Mouse (Mus musculus): ENCODE measurements around the gene Midn.

Midn gene

DNA sequence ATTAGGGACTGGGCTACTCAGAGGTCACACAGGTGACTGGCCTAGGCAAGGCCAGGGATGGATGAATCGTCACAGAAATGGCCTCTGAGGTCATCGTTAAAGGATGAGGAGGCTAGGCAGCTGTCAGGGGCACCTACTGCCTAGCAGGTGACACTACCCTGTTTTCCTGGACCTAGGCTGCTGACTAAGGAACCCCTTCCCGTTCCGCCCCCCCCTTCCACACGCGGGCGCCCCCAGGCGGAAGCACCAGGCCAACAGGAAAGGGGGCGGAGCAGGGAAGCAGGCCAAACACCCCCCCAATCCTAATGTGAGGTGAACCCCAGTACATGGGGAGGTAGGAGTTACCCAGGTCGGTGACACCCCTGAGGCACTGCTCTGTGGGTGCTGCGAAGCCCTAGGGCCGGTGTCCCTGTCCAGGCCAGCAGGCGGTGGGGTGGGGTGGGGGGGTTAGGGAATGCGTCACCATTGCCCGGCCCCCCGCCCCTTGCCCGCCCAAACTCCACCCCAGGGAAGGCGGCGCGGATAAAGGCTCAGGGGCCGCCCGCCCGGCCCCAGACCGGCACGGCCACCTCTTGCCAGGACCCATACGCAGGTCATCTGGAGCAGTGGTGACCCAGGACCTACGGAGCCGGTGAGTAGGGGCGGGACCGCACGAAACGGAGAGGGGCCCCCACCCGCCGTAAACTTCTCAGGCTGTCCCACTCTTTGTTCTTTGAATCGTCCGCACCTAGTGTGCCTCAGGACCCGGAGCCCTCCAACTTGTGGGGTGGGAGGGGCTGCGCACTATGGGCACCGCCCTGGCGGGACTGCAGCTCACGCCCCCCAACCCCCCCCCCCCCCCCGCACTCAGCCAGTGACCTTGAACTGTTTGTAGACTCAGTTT is at the start of gene Midn:
Gene Midn (plus strand): TSS at position 554 of the 883 bp plus-strand sequence.
- peak; percentile 46 to 51 for DNase-seq

DNA sequence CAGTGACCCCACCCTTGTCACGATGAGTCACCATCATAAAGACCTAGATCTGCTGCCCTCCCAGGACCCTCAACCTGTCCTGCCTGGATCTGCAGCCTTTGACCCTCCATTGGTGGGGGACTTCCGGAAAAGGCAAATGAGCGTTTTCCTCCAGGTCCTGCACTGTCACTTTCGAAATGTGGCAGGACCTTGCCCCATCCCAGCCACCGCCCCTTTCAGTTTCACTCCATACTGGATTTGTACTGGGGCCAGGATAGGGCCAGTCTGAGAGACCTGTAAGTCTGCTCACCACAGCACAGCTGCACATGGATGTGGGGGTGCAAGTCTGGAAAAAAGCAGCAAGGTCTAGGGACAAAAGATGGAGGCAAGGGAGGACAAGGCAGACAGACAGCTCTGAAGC is 49.4 kb upstream of the Midn start:
- no peak for DNase-seq

DNA sequence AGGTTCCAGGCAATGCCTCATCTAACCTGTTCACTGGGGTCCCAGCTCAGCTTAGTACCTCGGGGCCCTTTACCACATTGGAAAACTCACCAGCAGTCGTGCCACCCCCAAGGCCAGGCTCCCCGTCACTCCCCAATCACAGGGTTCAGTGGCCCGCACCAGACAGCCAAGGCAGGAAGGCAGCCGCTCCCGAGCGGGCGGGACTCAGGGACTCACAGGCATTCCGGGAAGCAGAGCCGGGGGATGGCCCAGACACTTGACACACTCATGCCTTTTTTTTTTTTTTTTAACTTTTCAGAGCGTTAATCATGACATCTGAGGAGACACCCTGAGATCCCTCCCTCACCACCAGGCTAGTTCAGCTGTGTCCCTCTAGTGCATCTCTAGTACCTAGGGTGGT is 47.1 kb upstream of the Midn start:
- no peak for DNase-seq

DNA sequence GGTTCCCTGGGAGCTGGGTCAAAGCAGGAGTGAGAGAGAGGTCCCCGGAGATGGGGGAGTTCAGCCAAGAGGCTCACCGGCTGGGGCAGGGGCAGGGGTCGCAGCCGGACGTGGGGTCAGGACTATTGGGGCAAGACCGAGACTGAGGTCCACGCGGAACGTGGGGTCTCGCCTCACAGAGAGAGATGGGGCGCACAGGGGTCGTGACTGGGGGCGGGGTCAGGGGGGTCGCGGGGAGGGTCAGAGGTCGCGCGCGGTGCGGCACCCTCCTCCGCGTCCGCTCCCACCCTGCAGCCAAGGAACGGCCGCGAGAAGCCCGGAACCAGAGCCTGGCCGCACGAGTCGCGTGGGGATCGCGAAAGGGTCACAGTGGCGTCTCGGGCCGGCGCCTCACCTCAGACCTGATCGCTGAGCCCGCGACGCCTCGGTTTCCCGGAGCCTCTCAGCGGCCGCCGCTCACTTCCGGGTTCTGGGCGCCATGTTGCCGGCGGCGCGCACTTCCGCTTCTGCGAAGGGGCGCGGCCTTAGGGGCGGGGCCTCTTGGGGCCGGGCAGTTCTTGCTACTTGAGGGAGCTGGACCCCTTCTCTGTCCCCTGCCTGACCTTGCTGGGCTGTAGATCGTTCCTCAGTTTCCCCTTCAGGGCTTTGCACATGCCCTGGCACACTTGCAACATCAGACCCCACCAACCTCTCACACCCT is 45.7 kb upstream of the Midn start:
- DNase-seq = peak; percentile 95 to 96

DNA sequence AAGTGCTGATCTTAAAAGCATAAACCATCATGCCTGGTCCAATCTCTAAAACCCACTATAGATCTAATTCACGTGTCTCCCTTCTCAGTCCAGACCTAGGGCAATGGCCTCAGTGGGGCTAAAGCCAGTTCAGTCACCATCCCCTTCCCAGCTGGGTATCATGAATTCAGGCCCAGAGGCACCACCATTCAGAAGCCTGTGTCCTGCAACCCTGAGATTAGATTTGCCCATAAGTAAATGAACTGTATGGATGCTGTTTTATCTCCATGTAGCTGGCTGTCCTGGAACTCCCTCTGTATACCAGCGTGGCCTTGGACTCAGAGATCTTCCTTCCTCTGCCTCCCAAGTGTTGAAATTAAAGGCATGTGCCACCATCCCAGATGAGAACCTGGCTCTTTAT is 45.0 kb upstream of the Midn start:
- DNase-seq = no peak

DNA sequence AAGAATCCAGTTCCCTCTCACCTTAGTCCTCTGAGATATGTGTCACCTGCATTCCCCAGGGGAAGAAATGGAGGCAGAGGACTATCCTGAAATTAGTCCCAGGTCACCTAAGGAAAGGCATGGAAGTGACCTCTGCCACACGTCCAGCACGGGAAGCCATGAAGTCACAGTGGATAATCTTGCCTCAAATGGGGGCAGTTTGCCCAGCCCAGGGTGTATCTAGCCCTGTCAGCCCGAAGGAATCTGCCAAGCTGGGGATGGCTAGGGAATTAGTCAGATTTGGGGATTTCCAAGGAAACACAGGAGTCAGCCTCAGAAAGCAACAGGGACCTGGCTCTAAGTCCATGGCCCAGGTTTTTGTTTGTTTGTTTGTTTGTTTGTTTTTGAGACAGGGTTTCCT is 43.9 kb upstream of the Midn start:
- DNase-seq = no peak

DNA sequence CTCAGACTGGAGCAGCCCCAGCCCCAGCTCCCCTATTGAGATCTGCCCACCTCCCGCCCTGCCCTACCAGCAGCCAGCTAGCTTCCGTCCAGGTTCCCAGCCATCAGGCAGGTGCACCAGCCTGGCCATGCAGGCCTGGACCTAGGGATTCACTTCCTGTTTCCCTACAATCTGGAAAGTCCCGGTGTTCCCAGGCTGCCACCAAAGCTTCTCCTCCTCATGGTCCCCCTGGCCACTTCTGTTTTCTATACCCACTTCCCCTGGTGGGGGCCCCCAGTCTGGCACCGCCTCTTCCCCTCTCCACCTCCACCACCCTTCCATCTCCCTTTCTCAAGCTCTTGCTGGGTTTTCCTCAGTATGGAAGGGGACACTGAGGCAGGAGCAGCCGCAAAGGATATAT is 42.6 kb upstream of the Midn start, which contains the start of gene Sbno2:
Gene Sbno2 (minus strand): TSS at position 112 of the 400 bp plus-strand sequence.
- DNase-seq = peak; percentile 46 to 57

DNA sequence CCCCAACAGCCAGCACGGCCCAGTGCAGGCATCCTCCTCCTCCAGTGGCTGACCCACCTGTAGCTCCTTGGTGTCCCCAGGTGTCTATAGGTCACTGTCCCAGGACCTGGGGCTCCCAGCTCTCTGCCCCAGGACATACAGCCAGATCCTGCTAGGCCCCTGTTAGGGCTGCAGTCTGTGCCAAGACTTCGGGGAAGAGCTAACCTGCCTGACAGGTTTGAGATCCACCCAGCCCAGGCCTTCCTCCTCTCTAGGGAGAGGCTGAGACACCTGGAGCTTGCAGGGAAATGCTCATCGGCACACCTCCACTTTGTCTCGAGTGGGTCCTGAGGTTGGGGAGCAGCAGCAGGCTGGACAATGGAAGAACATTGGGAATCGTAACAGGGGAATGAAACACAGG is 42.1 kb upstream of the Midn start:
- no peak for DNase-seq

DNA sequence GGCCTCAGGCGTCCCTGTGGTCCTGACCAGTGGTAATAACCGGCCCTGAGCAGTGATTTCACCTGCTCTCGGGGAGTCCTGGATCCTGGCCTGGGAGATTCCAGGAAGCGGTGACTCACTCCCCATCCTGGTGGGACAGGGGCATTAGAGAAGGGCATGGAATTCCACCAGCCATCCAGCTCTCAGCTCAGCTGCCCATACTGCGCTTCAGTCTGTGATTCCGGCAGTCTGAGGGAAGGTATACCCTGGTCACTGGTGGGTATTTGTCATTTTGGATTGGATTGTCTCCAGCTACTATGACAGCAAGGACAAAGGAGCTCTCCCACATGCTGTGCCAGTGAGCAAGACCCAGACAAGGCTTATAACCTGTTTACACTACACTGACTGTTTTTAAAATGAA is 40.4 kb upstream of the Midn start:
- no peak for DNase-seq

DNA sequence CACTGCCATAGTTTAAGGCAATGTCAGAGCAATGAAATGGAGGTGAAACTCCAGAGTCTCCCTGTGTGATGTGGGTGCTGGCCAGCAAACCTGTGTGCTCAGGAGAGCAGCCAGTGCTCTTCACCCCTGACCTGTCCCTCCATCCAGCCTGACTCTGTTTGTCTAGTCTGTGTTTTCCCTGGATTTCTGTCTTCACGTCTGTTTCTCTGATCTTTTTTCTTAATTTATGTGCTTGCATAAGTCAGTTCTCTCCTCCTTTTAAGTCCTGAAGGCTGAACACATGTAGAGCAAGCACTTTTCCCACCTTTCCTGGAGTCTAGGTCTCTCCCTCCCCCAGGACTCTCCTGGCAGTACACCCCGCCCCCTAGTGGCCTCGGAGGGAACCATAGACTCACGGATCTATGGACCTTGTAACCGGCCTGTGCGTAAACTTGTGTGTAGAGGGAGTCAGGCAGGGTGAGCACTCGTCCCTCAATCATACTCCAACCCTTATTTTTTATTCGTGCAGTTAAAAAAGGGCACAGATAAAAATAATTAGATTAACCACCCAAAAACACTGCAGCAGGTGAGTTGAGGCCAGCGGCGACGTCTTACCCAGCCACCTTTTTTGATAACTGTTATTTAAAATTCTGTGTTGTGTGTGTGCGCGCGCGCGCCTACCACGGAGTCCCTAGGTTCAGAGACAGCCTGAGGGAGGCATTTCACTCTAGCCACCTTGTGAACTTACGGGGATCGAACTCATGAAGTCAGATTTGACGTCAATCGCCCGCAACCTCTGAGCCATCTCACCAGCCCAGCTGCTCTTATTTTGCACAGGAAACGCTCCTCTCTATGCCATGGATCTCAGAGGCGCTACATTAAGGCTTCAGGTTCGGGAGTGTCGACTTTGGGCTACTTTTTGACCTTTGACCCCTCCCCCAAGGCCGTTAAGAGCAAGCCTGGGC is 33.5 kb upstream of the Midn start:
- peak; percentile 92 to 93 for DNase-seq

DNA sequence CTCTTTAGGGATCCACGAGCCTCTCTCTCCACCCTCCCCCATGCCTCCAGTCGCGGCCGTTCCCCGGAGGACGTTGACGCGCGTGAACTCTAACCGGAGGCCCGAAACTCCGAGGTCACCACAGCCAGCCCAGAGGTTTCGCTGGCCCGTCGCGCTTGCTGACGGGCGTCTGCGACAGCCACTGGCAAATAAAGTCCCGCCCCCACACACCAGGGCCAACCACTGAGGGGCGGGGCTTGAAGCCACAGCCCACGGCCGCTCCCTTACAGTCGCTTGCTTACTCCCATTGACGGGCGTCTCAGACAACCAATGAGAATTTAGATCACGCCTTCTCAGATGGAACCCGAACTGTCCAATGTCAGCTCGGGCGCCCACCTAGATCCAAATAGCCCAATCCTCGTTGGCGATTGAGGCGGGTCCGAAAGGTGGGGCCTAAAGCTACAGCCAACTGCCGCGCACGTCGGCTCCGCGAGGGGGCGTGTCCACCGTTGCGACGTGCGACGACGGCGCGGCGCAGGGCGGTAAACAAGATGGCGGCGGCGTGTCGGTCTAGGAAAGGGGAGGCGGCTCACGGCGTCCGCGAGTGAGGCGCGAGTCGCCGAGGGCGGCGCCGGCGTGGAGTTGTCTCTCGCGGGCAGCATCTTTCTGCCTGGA is 32.7 kb upstream of the Midn start, which contains the start of gene Stk11:
Gene Stk11 (plus strand): TSS at position 514 of the 654 bp plus-strand sequence.
- DNase-seq = peak; percentile 96 to 97

DNA sequence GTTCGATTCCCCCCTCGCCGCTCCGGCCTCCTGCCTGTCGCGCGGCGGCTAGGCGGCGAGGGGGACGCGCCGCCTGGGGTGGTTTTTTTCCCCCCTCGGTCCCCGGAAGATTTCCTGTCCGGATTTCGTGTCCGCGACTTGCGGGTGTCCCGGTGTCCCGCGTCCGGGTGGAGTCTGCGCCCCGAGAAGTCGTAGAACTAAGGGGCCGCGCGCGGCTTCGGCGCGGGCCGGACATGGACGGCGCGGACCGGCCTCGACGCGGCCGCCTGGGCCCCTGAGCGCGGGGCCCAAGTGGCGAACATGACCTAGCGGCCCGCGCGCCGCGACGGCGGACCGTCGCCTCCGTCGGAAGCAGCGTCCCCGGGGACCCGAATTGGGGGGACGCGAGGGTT is 32.1 kb upstream of the Midn start:
- no peak for DNase-seq

DNA sequence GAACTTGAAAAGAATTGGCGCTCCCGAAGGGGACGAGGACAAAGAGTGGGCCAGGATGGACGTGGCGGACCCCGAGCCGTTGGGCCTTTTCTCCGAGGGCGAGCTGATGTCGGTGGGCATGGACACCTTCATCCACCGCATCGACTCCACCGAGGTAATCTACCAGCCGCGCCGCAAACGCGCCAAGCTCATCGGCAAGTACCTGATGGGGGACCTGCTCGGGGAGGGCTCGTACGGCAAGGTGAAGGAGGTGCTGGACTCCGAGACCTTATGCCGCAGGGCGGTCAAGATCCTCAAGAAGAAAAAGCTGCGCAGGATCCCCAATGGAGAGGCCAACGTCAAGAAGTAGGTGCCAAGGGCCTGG is 31.5 kb upstream of the Midn start:
- peak; percentile 28 to 45 for DNase-seq

DNA sequence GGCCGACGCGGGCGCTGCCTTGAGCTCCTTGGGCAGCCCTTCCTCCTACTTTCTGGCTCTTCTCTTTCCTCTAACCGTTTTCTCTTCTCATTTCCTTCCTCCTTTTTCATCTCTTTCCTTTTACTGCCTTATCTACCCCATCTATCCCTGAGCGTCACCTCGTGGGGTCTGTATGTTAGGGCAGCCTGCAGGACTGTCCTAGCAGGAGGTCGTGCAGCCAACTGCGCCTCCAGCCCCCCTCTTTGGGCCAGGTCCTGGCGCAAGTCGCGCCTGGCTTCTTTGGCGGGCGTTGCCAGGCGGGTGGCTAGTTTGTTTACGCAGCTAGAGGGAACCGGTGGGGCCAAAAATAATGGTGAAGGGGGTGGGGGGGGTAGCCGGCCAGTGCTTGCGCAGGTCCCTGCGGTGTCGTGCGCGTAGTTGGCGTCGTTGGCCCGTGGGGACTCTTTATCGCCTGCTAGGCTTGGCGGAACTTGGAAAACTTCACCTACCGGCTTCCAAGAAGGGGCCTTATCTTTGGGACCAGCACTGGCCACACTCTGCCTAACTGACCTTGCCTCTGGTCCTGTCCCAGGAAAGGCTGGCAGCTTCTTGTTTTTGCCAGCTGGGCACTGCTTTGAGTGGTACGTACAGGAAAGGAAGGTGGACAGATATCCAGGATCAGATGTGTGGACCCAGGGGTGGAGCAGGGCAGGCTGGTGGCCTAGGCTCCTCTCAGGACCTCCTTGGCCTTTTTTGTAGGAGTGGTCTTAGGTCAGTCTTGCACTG is 31.0 kb upstream of the Midn start:
- peak; percentile 45 to 47 for DNase-seq

DNA sequence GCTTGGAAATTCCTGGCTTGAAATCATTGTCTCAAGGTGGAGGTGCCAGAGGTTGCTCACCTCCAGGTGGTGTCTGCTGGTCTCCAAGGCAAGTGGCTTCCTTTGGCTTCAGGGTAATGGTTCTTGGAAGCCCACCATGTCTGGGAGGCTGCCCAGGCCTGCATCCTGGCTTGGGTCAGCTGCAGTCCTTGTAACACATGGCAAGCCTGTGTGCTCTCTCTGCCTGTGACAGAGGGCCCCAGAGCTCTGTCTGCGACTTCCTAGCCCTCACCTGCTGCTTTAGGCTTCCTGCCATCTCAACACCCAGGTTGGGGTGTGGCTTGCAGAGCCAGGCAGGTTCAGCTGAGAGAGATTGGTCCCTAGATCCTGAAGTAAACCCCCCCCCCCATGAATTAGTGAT is 30.3 kb upstream of the Midn start:
- DNase-seq = no peak

DNA sequence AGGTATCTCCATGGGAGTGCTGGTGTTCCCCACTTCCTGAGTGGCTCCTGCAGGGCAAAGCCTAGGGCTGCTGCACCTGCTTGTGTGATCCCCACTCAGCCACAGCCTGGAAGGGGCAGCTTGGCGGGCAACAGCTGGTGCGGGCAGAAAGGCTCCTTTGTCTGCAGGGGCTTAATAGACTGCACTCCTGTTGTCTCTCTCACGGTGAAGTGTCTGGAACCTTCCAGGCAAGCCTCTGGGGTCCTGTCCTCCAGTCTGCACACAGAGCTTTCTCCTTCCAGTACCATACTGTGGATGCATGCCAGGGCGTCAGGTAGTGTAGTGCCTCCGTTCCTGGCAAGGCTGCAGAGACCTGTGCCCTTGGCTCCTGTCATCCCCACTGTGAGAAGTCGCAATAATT is 29.5 kb upstream of the Midn start:
- DNase-seq = no peak

DNA sequence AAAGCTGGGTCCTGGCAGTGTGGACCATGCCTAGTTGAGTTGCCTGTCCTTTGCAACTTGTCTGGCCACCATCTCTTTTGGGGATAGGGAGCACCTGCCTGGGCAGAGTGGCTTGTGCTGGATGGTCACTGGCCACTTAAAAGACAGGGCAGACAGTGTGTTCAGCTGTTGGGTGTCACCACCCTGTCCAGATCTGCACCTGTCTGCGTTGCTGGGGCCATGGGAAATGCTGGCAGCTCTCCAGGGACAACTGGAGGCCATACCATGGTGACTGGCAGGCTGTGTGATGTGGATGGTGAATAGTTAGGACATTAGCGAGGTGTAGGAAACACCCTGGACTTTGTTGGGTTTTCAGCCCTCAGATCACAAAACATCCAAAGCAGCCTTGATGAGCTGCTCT is 27.9 kb upstream of the Midn start:
- DNase-seq = no peak

DNA sequence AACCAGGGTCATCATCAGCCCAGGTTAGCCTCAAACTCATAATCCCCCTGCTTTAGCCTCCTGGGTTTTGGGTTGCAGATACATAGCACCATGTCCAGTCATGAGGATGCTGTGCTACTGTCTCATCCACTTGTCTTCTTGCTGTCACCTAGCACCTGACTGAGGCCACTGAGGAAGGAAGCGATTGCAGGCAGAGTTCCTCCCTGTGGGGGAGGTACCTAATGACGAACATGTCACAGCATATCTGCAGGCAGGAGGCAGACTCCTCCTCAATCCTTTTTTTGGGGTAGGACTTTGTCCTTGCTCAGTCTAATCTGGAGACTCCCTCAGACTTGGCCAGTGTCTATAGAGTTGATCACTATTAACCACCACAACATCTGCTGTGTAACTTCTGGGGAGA is 26.4 kb upstream of the Midn start:
- no peak for DNase-seq

DNA sequence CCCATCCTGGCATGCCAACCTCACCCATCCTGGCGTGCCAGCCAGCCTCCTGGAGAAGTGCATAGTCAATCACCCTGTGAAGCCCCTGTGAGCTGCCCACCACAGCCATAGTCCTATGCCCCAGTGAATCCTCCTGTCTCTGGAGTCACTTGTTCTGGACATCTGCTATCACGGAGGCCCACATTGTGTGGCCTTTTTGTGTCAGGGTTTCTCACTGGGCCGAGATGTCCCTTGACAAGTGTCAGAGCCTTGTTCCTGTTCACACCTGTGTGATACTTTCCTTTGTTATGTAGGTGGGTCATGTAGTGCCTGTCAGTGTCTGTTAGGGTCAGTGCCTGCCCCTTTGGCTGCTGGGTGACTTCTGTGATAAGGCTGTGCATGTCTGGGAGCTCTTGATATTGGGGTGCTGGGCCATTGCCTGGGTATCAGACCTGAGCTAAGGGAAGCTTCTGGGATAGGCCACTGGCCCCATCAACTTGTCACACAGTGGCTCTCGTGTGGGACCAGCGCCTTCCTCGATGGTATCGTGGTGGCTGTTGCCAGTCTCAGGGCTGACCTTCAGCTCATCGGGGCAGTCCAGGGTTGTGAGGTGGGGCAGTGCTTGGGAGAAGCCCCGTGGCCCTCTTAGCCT is 24.0 kb upstream of the Midn start:
- no peak for DNase-seq

DNA sequence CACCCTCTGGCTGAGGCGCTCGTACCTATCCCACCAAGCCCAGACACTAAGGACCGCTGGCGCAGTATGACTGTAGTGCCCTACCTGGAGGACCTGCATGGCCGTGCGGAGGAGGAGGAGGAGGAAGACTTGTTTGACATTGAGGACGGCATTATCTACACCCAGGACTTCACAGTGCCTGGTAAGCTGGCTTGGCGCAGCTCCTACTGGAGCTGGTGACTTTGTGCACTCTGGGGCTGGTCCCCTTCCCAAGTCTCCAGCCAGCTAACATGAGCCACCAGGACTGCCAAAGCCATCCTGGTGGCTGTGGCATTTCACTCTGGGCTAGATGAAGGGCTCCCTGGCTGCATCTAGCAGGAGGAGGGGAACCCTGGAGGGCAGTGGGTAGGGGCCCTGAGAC is 20.2 kb upstream of the Midn start:
- no peak for DNase-seq

DNA sequence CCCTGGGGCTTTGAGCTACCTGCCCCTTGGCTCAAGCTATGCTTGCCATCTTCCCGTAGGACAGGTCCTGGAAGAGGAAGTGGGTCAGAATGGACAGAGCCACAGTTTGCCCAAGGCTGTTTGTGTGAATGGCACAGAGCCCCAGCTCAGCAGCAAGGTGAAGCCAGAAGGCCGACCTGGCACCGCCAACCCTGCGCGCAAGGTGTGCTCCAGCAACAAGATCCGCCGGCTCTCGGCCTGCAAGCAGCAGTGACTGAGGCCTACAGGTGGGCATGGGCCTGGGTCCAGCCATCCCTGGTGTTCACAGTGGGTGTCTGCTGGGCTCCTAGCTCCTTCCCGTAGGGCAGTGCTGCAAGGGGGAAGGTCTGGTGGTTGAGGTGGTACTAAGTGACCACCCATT is 18.2 kb upstream of the Midn start:
- DNase-seq = no peak

Data from B cell, adult 2 months (primary cell).